Mouse (Mus musculus) erythroblast, embryonic 14.5 days (primary cell): ENCODE results near the gene Olfm4.

Experiments
- GATA1 ChIP-seq: IDR thresholded peaks from 2 replicates; pipeline ENCODE4 v1.6.1; 2012; ENCODE audit warnings: low read length, inconsistent platforms, mixed read lengths
- TAL1 ChIP-seq: IDR thresholded peaks from 3 replicates; pipeline ENCODE4 v1.6.1; 2012; ENCODE audit warnings: low read length, inconsistent platforms, mixed read lengths

GRCm38 (mm10) chr14:79989785-79990184, 5.9 kb downstream of the Olfm4 start:
- TF ChIP-seq TAL1 (no peak), GATA1 (no peak)
